Mouse (Mus musculus) adrenal gland, adult 10 weeks (tissue): Measurements from ENCODE around the gene Slc25a47. TPM values are rescaled to one million over a fixed set of nuclear protein-coding genes. Genes with fewer than 3 reads are reported as not detected.

Experiments used
- polyA plus RNA-seq: library from polyadenylated mRNA; stranded (reverse); fragments of 350-450 nt; fragmentation: Illumina TruSeq; extraction: RNeasy Lipid Tissue Mini Kit (QIAGEN cat#74804); gene quantifications from one replicate; pipeline ENCODE4 v1.2.3, GENCODE M21; 2014; ENCODE audit warnings: low read depth, low replicate concordance

Gene Slc25a47
- not detected for polyA plus RNA-seq

GRCm38 (mm10) chr12:108835840-108836409, at the start of gene Slc25a47, which contains the start of gene Slc25a29:
Slc25a47 (plus strand) TSS chr12:108836046.
Slc25a29 (minus strand) TSS chr12:108835883.

GRCm38 (mm10) chr12:108792546-108793452, 43.0 kb upstream of the Slc25a47 start, which contains the start of gene Yy1:
Yy1 (plus strand) TSS chr12:108792973.

GRCm38 (mm10) chr12:108892989-108893714, 57.3 kb downstream of the Slc25a47 start, which contains the start of gene Wdr25:
Wdr25 (plus strand) TSS chr12:108893631.

GRCm38 (mm10) chr12:108893715-108894431, 58.0 kb downstream of the Slc25a47 start, which contains the start of gene Wars:
Wars (minus strand) TSS chr12:108894174.

Other genes with a start within 250 kb of the Slc25a47 start
- not detected for gene Degs2, start 133.7 kb upstream of the Slc25a47 start, polyA plus RNA-seq
- 122 TPM for gene Yy1, start 43.1 kb upstream of the Slc25a47 start, polyA plus RNA-seq
- gene Slc25a29, start 163 bp upstream of the Slc25a47 start, polyA plus RNA-seq: 0.87 TPM
- gene Wdr25, start 57.6 kb downstream of the Slc25a47 start, polyA plus RNA-seq: 0.47 TPM
- gene Wars, start 58.1 kb downstream of the Slc25a47 start, polyA plus RNA-seq: 12.3 TPM
- gene Begain, start 232.2 kb downstream of the Slc25a47 start, polyA plus RNA-seq: not detected